Mouse (Mus musculus) small intestine, adult 2 months (tissue): ENCODE results near the gene Olfr554. TPM values are rescaled to one million over a fixed set of nuclear protein-coding genes. Genes with fewer than 3 reads are reported as not detected.

Experiments used
- H3K27ac ChIP-seq: fragments of 200-500 bp; 2 replicates; pipeline ENCODE4 v1.5.1; 2012; ENCODE audit warnings: low read depth, low read length, control low read depth, inconsistent platforms; ENCODE audit not compliant: insufficient read depth
- H3K27me3 ChIP-seq: fragments of 200-500 bp; 2 replicates; pipeline ENCODE4 v1.6.1; 2012; ENCODE audit warnings: mild to moderate bottlenecking, moderate library complexity, low read length, inconsistent platforms; ENCODE audit not compliant: control insufficient read depth, insufficient read depth
- H3K36me3 ChIP-seq: fragments of 200-500 bp; 2 replicates; pipeline ENCODE4 v1.6.1; 2012; ENCODE audit warnings: mild to moderate bottlenecking, low read length, control low read depth, inconsistent platforms; ENCODE audit not compliant: control insufficient read depth, insufficient read depth
- H3K4me1 ChIP-seq: fragments of 200-500 bp; 2 replicates; pipeline ENCODE4 v1.6.1; 2012; ENCODE audit warnings: low read length, inconsistent platforms, mixed read lengths; ENCODE audit not compliant: control insufficient read depth, insufficient read depth, insufficient read length
- H3K4me3 ChIP-seq: fragments of 200-500 bp; 2 replicates; pipeline ENCODE4 v1.5.1; 2012; ENCODE audit warnings: low read depth, mild to moderate bottlenecking, control low read depth, inconsistent platforms, low read length, moderate library complexity
- CTCF ChIP-seq: fragments of 200-500 bp; IDR thresholded peaks from 2 replicates; pipeline ENCODE4 v1.5.1; 2012; ENCODE audit warnings: low read depth, mild to moderate bottlenecking, control low read depth, inconsistent platforms, low read length, moderate library complexity, mixed read lengths; ENCODE audit not compliant: insufficient replicate concordance, insufficient read length; ENCODE audit errors: extremely low read depth
- POLR2A ChIP-seq: fragments of 200-500 bp; IDR thresholded peaks from 2 replicates; pipeline ENCODE4 v1.6.1; 2012; ENCODE audit warnings: low read depth, mild to moderate bottlenecking, control low read depth, inconsistent platforms, low read length, moderate library complexity
- WGBS: fragments of 180-500 bp; shearing (Covaris S2); methylation state at CpG from one replicate; pipeline ENCODE4 v1.1.7; 2018; 5-methylcytosine and 5-hydroxymethylcytosine counted together
- polyA plus RNA-seq: library from polyadenylated mRNA; depleted of rRNA; stranded (reverse); fragments of >200 nt; gene quantifications from 2 replicates; pipeline ENCODE4 v1.2.3, GENCODE M21; 2012; rRNA removed

The Olfr554 gene
- polyA plus RNA-seq, 1 experiment = not detected

DNA sequence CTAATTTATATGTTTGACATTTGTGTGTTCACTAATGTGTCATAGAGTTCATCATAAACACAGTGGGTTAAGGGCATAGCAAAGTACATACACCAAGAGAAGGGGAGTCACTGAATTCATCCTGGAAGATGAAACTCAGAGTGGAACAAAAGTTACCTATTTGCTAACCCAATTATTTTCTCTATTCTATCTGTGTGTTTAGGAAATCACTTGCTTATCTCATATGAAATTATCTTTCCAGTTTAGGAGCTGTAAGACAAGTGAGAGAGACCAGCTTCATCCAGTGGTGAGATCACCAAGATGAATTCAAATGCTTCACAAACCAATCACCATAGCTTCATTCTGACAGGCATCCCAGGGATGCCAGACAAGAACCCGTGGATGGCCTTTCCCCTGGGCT is 20.3 kb downstream of the Olfr554 start, which contains the start of gene Olfr555:
TSS of gene Olfr555 (plus strand) at position 301 of the 400 bp plus-strand sequence.
- TF ChIP-seq CTCF (no peak), POLR2A (no peak)
- 72% methylated on average over 1 of the region's 1 CpGs for WGBS

DNA sequence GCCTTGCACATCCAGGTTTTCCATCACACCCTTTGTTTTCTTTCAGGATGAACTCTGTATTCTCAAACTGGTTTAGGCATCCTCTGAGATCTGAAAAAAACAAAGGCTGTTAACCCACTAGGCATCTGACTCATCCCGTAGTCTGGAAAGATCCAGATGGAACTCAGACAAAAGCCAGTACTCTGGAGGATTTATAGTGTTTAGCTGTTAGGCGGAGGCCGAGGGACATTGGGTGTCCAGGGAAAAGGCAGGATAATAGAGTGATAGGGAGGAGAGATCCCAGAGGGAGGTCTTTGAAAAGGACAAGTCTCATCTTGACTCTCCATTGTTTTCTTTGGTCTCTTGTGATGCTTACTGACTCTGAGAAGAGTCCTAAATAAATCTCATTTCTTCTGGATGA is 26.4 kb downstream of the Olfr554 start, which contains the start of gene Olfr556:
TSS of gene Olfr556 (plus strand) at position 301 of the 400 bp plus-strand sequence.
- 71% methylated on average over 3 of the region's 3 CpGs for WGBS
- H3K27me3 ChIP-seq = no peaks in the 10 kb centered on the region
- no peak for TF ChIP-seq CTCF
- no peak for TF ChIP-seq POLR2A
- H3K4me3 ChIP-seq = no peak within 1 kb of the TSS
- no peaks in the 10 kb centered on the region for H3K36me3 ChIP-seq
- H3K27ac ChIP-seq = no peak within 1 kb of the TSS
- no peaks in the 10 kb centered on the region for H3K4me1 ChIP-seq

More for the DNA sequence above, 20.3 kb downstream of the Olfr554 start, which contains the start of gene Olfr555:
- no peak within 1 kb of the TSS for H3K27ac ChIP-seq
- H3K27me3 ChIP-seq = no peaks in the 10 kb centered on the region
- H3K36me3 ChIP-seq = no peaks in the 10 kb centered on the region
- no peak within 1 kb of the TSS for H3K4me3 ChIP-seq
- no peaks in the 10 kb centered on the region for H3K4me1 ChIP-seq

DNA sequence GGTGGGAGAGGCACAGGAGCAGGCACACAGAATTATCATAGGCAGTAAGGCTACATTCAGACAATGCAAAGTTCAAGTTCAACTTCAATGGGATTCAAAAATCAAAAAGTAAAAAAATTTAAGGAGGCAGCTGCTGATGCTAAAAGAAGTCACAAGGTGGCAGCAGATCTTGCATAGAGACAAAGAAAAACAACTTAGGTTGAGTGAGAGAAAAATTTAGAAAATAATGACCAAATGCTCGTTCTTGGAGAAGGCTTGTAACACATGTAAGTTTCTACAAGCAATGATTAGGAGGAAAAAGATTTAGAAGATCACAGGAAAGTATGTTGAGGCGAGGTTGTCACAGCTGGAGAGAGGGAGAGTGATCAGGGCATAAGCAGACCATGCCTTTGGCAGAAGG is 27.1 kb downstream of the Olfr554 start:
- no peak overlapping the region for H3K4me3 ChIP-seq
- 30% methylated on average over 2 of the region's 2 CpGs for WGBS
- H3K27me3 ChIP-seq = no peaks in the 10 kb centered on the region
- H3K4me1 ChIP-seq = no peaks in the 10 kb centered on the region
- H3K27ac ChIP-seq = no peak overlapping the region
- H3K36me3 ChIP-seq = no peaks in the 10 kb centered on the region
- TF ChIP-seq POLR2A (no peak), CTCF (no peak)

DNA sequence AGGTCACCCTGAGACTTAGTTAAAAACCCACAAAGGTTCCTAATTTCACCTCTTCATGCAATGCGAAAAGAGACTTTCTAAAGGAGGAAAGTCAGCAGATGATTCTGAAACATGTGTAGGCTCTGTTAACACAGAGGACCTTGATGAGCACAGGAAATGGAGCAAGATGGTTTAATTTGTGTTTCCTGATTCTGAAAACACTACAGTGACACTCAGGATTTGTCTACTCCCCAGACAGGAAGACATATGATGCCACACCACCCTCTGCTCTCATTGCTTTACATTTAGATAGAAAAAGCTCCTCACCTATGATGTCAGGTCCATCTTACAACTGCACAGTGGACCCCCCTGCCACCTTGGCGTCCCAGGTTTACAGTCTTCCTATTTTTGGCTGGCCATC is 38.0 kb downstream of the Olfr554 start:
- H3K27ac ChIP-seq = no peak overlapping the region
- no peaks in the 10 kb centered on the region for H3K4me1 ChIP-seq
- TF ChIP-seq CTCF = no peak
- no peak for TF ChIP-seq POLR2A
- no peak overlapping the region for H3K4me3 ChIP-seq
- no peaks in the 10 kb centered on the region for H3K36me3 ChIP-seq
- H3K27me3 ChIP-seq = no peaks in the 10 kb centered on the region
- WGBS = 81% methylated on average over 2 of the region's 2 CpGs

DNA sequence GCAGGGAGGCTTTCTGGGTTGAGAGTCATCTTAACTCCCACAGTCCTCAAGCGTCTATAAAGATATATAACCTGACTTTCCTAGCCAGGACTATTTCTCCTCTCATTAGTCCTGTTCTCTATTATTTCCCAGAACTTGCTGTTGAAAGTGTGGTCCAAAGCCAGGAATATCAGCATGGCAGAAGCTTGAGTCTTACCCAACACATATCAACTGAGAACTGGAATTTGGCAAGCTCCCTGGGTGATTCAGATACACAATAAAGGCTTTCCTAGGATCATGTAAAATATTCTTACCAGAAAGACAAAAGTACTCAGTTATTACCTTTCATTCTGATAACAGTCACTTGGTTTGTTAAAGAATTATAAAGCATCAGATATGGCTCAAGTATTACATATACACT is 43.7 kb downstream of the Olfr554 start:
- Histone ChIP-seq H3K4me3 (no peak overlapping the region), H3K27ac (no peak overlapping the region), H3K36me3 (no peaks in the 10 kb centered on the region), H3K27me3 (no peaks in the 10 kb centered on the region), H3K4me1 (no peaks in the 10 kb centered on the region)
- TF ChIP-seq POLR2A (no peak), CTCF (no peak)
- 88% methylated on average over 1 of the region's 1 CpGs for WGBS

DNA sequence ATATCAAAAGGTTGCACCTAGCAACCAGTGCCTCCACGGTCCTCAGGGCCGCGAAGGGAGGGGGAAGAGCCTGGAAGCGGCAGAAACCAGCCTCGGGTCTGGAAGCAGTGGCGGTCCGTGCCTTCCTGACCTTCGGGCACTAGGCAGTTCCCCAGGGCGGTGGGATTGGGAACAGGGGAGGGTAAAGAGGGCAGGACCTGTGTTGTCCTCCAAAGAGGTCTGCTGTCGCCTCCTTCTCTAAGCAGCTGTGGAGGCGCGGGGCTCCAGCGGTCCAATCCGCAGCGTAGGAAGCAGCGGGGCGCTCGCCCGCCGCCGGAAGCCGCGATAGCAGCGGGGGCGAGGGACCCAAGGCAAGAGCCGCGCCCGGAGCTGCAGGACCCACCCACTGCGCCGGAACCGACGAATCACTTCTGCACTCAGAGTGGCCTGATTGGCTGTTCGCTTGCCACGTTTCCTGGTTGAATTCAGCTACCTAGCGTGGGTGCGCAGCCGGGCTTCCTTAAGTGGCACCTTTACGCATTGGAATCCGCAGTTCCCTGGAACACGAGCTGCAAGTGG is 48.8 kb downstream of the Olfr554 start, which contains the start of gene Trim68:
TSS of gene Trim68 (minus strand) at position 384 of the 558 bp plus-strand sequence.
- Histone ChIP-seq H3K27ac (peak within 1 kb of the TSS; percentile 25), H3K4me1 (no peaks in the 10 kb centered on the region), H3K4me3 (peak within 1 kb of the TSS; percentile 87), H3K36me3 (no peaks in the 10 kb centered on the region), H3K27me3 (no peaks in the 10 kb centered on the region)
- WGBS = under 1% methylated on average over 39 of the region's 40 CpGs
- TF ChIP-seq POLR2A (peak; percentile 26; the same call in 1 of the 2 replicates), CTCF (no peak)

Other genes with a start within 250 kb of the Olfr554 start
- gene Rrm1, start 196.7 kb upstream of the Olfr554 start, polyA plus RNA-seq = 2.2 and 4.0 TPM in 2 replicates
- not detected in 2 replicates for gene Olfr543, start 156.8 kb upstream of the Olfr554 start, polyA plus RNA-seq
- gene Olfr544, start 150.1 kb upstream of the Olfr554 start, polyA plus RNA-seq = not detected in 2 replicates
- gene Olfr545, start 138.9 kb upstream of the Olfr554 start, polyA plus RNA-seq = not detected in 2 replicates
- gene Olfr547, start 103.7 kb upstream of the Olfr554 start, polyA plus RNA-seq = not detected in 2 replicates
- gene Olfr548-ps1, start 97.5 kb upstream of the Olfr554 start, polyA plus RNA-seq = not detected in 2 replicates
- not detected in 2 replicates for gene Olfr549, start 88.6 kb upstream of the Olfr554 start, polyA plus RNA-seq
- 1.6 and 2.0 TPM in 2 replicates for gene Trim21, start 72.9 kb upstream of the Olfr554 start, polyA plus RNA-seq
- not detected in 2 replicates for gene Olfr550, start 67.0 kb upstream of the Olfr554 start, polyA plus RNA-seq
- gene Olfr551, start 46.5 kb upstream of the Olfr554 start, polyA plus RNA-seq = not detected in 2 replicates
- gene Olfr552, start 40.7 kb upstream of the Olfr554 start, polyA plus RNA-seq = not detected in 2 replicates
- not detected in 2 replicates for gene Olfr553, start 20.2 kb upstream of the Olfr554 start, polyA plus RNA-seq
- gene Olfr555, start 20.4 kb downstream of the Olfr554 start, polyA plus RNA-seq = not detected in 2 replicates
- gene Olfr556, start 26.5 kb downstream of the Olfr554 start, polyA plus RNA-seq = not detected in 2 replicates
- gene Trim68, start 48.9 kb downstream of the Olfr554 start, polyA plus RNA-seq = 1.7 and 2.2 TPM in 2 replicates
- gene Olfr557, start 57.5 kb downstream of the Olfr554 start, polyA plus RNA-seq = not detected in 2 replicates
- 0.11 and 0.63 TPM in 2 replicates for gene Olfr558, start 63.8 kb downstream of the Olfr554 start, polyA plus RNA-seq
- not detected in 2 replicates for gene Olfr33, start 80.6 kb downstream of the Olfr554 start, polyA plus RNA-seq
- not detected in 2 replicates for gene Olfr559, start 89.1 kb downstream of the Olfr554 start, polyA plus RNA-seq
- gene Olfr560, start 120.9 kb downstream of the Olfr554 start, polyA plus RNA-seq = not detected in 2 replicates
- 0.55 and 0.71 TPM in 2 replicates for gene Olfr78, start 121.0 kb downstream of the Olfr554 start, polyA plus RNA-seq
- gene Olfr561, start 132.8 kb downstream of the Olfr554 start, polyA plus RNA-seq = not detected in 2 replicates
- gene Olfr564, start 165.0 kb downstream of the Olfr554 start, polyA plus RNA-seq = not detected in 2 replicates
- not detected in 2 replicates for gene Olfr566, start 220.3 kb downstream of the Olfr554 start, polyA plus RNA-seq
- not detected in 2 replicates for gene Olfr568, start 238.7 kb downstream of the Olfr554 start, polyA plus RNA-seq